Mouse (Mus musculus): ENCODE data around the gene Spp2. TPM values are rescaled to one million over a fixed set of nuclear protein-coding genes. Genes with fewer than 3 reads are reported as not detected.
"Not testable (repeated sequence)": the region's sequence is repeated elsewhere in the genome, so short reads cannot be mapped to it uniquely, and the experiment has no call there.

The Spp2 gene
- total RNA-seq, 2 experiments from 2014 or later, result not detected

DNA sequence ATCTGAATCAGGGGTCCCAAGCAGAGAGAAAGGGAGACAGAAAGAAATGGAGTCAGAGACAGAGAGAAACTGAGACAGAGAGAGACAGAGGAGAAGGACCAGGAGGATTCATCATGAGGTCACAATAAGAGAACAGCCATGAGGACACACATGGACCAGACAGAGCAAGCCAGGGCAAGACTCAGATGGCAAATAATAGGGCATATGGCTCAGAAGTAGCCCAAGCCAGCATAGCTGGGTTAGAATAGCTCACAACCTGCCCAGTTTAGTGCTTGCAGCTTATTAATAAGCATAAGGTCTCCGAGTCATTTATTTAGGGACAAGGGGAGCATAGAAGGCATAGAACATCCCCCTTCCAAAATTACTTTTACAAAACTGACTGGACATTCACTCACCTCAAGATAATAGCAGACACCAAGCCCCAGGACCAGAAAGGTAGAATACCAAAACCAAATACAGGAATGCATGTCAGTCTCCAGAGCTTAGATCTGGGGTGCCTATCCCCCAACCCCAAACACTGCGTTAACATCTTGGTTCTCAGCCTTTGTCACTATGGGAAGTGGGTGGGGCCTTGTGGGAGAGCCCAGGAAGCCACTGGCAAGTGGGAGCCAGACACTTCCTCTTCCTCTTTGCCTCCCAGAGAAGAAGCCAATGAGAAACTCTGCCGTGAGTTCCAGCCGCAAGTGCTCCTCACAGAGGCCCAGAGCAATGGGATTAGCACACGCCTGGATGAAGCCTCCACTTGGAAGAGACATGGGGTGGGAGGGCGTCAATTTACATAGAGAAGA lies 26.5 kb downstream of the Spp2 start:
- peak; percentile 94 for ATAC-seq (replicated peaks; ENCODE audit: poor library complexity)

DNA sequence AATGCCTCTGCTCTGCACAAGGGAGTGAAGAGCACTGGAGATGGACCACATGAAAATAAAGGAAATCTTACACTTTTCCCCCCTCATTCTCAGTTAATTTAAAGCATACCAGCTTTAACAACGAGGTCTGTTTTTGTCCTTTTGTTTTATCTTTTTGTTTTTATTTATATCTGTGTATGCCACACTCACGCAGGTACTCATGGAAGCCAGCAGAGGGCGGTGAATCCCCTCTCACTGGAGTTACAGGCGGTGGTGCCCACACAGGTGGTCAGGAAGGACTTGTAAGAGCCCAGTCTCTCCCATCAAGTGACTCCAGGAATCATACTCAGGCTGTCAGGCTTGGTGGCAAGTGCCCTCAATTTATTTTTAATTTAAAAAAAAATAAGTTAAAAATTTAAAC lies 27.3 kb downstream of the Spp2 start:
- ATAC-seq (replicated peaks; ENCODE audit: poor library complexity), result no peak

DNA sequence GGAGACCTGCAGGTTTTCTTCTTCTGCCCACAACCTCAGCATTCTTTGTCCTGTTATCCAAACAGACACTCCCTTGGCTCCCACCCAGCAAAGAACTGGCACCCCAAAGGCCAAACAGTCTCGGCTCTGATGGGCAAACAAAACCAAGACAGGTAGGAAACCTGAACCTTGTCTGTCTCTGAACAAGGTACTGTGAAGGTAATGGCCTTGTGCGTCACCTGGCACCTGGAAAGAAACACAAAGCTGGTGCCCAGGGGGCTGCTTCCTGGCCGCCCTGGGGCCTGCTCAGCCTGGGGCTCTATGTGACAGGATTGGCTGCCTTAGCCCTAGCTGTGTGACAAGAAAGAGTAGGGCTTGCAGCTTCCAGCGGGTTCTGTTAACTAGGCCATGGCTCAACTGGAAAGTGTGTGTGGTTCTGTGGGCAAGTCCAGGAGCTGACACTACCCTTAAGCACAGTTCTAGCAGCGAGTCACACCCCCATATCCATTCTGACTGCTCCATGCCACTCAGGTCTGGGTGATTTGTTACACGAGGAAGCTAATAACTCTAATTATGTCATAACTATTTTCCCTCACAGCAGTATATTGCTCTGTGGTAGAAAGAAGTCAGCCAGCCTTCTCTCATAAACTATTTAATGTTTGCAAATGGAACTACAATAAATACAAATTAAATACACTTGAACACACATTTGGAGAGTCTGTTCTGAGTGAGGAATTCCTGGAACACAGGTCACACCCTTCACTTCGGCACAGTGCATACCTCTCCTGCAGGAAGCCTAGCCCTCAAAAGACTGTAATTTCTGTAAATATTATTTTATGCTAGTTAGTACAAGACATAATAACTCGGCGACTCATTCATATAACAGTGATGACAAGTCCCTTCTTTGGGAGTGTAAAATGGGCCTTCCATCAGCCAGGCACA lies 30.7 kb downstream of the Spp2 start:
- no peak for ATAC-seq (replicated peaks; ENCODE audit: poor library complexity)

DNA sequence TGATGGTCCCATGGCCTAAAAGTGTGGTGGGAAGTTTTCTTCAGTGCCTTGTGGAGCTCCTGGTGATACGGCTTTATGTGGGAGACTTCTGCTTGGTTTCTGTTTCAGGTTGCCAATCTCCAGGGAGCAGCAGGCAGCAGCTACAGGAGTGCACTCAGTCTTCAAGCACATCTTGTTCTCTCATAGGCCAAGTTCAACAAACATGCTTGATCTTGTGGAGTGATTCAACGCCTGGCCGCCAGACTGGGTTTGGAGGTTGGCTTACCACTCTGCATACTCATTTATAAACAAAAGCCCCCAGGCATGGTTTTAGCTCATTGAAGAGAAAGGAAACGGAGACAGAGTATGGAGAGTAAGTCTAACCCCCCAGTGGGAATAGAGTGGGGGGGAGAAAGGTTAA lies 36.6 kb downstream of the Spp2 start:
- no peak for ATAC-seq (replicated peaks; ENCODE audit: poor library complexity)

DNA sequence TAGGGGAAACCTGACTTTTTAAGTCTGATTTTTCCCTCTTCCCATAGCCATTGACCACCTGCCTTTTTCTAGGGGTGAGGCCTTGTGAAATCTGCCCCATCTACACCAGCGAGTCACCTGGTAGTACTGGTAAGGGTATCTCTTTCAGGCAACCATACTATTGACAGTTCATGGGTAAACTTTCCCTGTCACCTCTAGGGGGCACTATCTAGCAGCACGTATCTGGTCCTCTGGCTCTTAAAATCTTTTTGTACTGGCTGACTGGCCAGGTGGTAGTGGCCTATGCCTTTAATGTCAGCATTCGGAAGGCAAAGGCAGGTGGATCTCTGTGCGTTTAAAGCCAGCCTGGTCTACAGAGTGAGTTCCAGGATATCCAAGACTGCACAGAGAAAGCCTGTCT lies 38.6 kb downstream of the Spp2 start:
- ATAC-seq (replicated peaks; ENCODE audit: poor library complexity), result peak; percentile 64

DNA sequence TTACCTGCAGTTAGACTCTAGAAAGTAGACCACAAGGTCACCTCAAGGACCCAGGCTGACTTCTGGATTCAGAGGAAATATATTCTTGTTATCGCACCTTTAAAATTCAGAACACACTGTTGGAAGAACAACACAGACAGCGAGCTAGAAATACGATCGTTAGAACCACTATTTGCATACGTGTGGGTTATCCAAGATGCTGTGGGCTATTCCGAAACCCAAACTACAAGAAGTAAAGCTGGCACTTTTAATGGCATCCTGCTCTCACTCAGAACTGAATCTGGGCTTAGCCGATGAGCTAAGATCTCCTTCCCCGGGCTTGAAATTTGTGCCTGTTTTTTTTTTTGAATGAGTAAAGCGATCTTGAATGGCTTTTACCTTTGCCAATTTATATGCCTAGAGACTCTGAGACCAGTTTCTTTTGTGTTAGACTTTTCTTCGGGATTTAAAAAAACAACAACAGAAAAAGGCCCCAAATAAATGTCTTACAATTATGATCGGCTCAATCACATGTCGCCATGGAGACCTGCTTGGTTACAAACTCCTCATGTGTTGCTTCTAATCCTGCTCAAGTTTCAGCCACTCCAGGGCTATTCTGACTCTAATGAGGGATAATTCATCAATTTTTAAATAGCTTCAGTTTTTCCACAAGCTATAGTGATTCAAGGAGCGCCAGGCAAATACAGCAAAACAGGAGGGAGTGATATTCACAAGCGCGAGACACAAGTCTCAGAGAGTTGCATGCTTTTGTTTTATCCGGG lies 39.7 kb downstream of the Spp2 start:
- no peak for ATAC-seq (replicated peaks; ENCODE audit: poor library complexity)

DNA sequence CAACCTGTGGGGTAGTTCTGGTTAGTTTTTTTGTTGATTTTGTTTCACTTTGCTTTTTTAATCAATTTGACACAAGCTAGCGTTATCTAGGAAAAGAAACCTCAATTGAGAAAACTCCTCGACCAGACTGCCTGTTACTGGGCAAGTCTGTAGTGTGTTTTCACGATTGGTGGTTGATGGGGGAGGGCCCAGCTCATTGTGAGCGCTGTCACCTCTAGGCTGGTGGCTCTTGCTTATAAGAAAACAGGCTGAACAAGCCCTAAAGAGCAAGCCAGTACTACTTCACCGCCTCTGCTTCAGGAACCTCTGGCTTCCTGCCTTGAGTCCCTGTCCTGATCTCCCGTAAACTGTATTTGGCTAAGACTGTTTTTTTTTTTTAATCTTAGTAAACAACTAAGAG lies 40.7 kb downstream of the Spp2 start:
- ATAC-seq (replicated peaks; ENCODE audit: poor library complexity), result peak; percentile 92

DNA sequence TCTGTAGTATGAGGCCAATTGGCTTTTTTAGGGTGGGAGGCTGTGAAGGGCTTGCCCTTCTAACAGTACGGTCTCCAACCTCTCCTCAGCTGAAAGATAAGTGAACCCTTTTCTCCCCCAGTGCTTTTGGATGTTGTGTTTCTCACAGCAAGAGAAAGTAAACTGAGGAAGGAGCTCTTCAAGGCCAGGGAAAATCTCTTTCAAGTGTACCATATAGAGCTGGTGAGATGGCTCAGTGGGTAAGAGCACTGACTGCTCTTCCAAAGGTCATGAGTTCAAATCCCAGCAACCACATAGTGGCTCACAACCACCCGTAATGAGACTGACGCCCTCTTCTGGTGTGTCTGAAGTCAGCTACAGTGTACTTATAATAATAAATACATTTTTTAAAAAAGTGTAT lies 41.3 kb downstream of the Spp2 start:
- not testable (repeated sequence) for ATAC-seq (replicated peaks; ENCODE audit: poor library complexity)

DNA sequence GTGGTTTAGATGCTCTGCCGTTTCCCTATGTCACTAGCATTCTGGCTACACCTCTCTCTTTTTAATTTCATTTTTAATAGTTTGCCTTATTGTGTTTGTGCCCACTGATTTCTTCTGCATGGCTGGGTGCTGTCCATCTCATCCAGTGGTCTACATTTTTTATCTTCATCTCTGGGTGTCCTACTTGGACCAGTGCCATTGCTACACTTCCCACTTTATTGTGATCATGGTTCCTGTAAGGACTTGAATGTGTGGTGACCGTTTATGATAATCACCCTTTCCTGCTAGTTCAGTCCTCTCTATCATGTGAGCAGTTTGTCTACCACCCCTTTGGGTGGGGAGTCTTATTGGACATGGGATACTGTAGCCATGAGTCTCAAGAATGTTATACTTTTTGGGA lies 43.0 kb downstream of the Spp2 start:
- ATAC-seq (replicated peaks; ENCODE audit: poor library complexity), result no peak

DNA sequence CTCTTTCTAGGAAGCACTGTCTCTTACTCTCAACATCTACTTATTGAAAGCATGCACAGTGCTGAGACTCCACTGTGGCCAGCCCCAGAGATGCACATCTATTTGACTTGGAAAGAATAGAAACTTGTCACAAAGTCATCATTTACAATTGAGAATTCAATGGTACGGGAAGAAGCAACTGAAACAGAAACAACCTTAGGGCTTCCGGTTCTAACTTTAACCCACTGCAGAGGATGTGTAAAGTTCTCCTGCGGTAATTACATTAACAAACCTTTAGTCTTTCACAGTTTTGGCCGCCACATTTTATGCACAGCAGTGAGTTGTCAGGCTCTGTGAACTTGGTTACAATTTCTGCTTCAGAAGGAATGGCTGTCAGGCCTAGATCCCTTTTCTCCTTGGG lies 43.9 kb downstream of the Spp2 start:
- ATAC-seq (replicated peaks; ENCODE audit: poor library complexity), result no peak

DNA sequence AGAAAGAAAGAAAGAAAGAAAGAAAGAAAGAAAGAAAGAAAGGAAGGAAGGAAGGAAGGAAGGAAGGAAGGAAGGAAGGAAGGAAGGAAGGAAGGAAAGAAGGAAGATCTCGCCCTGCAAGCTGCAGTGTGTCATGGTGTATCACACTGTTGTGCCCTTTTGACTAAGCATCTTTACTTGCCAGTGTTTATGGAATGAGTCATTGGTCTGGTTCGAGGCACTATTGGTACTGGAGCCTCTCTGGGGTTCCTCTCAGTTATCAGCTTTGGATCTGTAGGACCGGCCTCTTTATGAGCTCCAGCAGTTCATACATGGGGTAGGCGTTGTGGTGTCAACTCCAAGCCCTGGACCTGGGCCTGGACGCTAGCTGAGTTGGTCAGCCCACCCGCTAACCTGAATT lies 45.4 kb downstream of the Spp2 start:
- ATAC-seq (replicated peaks; ENCODE audit: poor library complexity), result no peak

DNA sequence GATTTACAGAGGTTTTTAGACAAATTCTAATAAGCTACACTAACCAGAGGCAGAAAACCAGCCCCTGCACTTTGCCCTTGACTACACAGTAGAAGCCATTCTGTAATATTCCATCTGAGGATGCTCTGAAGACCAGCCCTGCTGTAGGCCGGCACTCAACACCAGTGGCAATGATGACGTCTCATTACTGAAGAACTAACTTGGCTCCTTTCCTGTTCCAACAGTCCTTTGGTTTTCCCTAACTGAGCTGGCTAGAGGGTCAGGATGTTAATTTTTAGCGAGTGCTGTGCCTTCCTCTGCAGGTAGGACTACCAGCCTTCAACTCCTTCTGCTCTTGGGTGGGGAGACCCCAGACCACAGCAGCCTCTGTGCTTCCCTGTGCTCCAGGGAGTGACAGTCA lies 47.9 kb downstream of the Spp2 start:
- ATAC-seq (replicated peaks; ENCODE audit: poor library complexity), result no peak

DNA sequence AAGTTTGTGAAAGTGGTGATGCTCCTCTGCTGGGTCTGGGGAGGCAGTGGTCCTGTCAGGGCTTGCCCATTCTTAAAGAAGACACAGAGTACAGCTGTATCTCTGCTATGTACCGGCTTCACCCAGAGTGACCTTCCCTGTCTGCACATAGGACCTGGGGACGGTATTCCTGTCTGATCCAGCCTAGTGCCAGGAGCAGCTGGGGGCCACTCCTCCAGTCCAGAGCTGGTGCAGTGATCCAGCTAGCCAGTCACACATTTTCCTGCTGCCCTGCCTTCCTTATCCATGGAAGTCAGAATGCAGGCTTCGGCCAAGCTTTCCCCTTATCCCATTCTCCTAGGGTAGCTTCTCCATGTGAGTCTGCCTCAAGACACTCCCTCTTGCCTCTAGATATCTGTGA lies 49.0 kb downstream of the Spp2 start:
- no peak for ATAC-seq (replicated peaks; ENCODE audit: poor library complexity)

DNA sequence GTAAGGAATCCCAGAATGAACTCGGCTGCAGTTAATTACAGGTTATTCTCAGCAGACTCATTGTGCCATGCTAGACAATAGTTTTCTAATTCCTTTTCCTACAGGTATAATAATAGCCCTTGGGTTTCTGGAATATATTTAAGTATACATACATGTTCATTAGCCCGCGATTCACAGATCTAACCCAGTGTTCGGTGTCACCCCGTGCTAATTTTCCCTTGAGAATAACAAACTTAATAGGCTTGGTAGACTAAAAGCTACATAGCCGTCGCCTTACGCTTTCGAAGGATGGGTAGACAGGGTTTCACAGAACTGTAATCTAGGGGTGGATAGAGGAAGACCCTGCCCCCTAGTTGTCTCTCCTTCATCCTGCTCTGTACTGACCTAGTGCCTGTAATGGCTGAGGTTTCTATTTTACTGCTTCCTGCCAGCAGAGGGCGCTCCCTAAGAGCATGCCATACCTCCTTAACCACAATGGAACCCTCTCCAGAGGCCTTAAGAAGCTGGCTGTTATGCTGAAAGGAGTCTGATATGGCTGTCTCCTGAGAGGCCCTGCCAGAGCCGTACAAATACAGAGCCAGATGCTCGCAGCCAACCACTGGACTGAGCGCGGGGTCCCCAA lies 49.8 kb downstream of the Spp2 start:
- ATAC-seq (replicated peaks; ENCODE audit: poor library complexity), result peak; percentile 92

DNA sequence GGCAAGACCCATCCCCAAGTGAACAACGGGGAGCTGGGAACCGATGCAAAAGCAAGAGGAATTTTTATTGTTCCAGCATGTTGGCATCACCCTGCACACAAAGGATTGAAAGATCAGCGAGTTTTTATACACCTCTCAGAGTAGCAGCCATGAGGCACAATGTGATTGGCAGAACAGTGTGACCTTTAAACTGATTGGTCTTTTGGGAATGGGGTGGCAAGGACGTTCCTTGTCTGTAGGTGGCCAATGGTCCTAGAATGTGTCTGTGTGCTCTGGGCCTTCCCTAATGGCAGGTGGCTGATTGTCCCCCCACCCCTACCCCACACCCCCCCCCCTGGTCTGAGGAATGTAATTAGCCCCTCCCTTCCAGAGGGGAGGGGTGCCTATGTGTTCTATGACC lies 52.4 kb downstream of the Spp2 start:
- ATAC-seq (replicated peaks; ENCODE audit: poor library complexity), result no peak

DNA sequence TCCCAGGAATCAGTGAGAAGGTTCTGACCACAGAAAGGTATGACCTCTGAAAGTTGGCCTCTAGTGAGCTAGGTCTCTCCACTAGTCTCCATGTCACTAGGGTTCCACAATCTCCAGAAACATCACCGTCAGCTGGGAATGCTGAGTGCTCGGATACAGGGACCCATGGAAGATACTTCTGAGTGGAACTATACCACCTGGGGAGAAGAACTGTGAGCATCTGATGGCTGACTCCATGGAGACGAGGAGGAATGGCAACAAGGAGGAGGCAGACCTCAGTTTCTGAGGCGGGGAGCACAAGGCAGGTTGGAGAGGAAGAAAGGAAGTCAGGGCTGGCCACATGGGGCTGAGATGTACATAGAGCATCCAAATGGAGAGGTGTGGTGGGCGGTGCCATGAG lies 52.9 kb downstream of the Spp2 start:
- ATAC-seq (replicated peaks; ENCODE audit: poor library complexity), result no peak

DNA sequence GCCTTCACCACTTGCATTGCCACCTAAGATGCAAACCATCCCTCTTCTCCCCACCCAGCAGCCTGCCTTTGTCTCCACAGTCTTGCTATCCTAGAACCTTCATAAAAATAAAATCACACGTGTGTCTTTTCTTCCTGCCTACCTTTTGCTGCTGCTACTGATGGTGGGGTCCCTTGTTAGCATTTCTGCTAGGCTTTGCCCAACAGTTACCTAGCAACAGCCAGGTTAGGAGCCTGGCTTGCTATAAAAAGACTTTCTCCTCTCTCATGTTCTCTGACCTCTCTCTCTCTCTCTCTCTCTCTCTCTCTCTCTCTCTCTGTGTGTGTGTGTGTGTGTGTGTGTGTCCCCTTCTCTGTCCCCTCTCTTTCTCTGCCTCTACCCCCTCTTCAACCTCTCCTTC lies 54.3 kb downstream of the Spp2 start:
- ATAC-seq (replicated peaks; ENCODE audit: poor library complexity), result no peak

DNA sequence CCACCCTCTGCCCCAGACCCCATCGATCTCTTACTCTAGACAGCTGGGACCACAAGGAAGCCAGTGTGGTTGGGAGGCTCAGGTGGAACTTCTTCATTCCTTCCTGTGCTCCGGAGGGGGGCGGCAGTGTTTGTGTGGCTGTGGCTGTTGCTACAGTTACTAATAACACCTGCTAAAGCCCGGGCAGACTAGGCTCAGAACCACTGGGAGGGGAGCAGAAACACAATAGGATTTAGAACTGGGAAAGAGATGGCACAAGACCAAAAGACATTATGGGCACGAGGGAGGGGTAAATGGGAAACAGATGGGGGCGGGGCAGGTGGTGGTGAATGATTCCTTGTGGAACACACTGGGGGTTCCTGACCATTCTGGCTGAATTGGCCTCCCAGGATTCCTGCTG lies 55.7 kb downstream of the Spp2 start:
- no peak for ATAC-seq (replicated peaks; ENCODE audit: poor library complexity)

DNA sequence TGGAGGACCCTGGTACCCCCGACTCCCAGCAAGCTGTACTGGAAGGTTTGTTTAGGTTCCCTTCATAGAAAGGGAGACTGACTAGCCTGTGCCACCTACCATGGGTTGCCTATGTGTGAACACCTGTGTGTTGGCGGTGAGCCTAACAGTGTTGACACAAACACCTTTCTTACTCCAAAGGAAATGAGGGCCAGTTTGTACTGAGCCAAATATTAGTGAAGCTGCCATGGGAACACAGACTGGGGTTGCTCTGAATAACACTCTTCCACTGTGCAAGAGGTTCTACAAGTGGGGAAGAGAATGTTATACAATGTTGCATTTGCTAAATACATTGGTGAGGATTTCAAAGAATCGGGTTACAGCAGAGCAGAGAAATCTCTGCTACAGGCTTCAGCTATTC lies 56.5 kb downstream of the Spp2 start:
- ATAC-seq (replicated peaks; ENCODE audit: poor library complexity), result no peak

DNA sequence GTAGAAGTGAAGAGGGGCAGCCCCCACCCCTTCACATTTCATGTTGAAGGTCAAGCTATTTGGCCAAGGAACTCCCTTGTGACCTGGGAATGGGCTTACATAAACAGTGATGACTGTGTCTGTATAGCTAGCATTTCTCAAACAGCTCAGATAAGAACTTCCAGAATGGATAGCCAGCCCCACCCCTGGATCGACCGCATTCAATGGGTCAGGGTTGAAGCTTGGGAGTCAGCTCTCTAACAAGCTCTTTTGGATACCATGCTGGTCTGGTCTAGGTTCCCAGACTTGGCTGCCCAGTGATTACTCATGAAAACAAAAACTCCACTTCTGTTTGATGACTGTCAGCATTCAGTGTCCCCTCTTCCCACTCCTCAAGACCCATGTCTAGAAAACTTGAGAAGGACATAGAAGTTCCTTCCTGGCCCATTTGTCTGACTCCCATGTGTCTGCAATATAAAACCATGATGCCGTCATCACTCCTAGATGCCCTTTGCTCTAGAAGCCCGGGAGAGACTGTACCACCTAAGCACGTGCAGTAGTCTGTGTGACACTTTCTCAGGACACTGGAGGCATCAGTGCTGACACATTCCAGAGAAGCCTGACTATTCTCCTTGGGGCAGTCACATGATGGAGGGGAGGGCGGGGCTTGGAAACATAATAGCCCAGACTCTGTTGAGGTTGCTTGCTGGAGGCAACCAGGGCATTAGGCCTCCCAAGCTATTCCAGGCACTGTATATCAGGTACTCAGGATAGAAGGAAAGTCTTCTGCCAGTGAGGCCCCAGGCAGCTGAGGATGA lies 57.5 kb downstream of the Spp2 start:
- no peak for ATAC-seq (replicated peaks; ENCODE audit: poor library complexity)
